In genomic region chr3:83904176-83904958, GRCm38 (mm10) we compare ENCODE assay signal across 16 mouse cellular contexts.
DNase-seq lines count a peak whose midpoint lies in the region; ATAC-seq and TF ChIP-seq lines count a peak whose summit lies in the region.
"Had no signal": no experiment of that assay in that cellular context is flagged by ENCODE, and none has a peak within 500 bp of the region (broad histone marks: within the 10 kb centered on the region; RNA-seq: fewer than 3 reads in every experiment).

No protein-coding gene starts in this region.

- 47% methylated on average over 14 of the region's 14 CpGs for WGBS in heart, embryonic 12.5 days
- WGBS in kidney, embryonic 15.5 days: 73% methylated on average over 14 of the region's 14 CpGs

- intact Hi-C loops in heart, postnatal 25 days (cut with DNase I): no loop called here

- peak; percentile 73 for ATAC-seq in heart, embryonic 12.5 days (ENCODE audit: insufficient number of reproducible peaks, low FRiP score)
- ATAC-seq in kidney, embryonic 15.5 days (replicated peaks; ENCODE audit: low FRiP score): 0 out of 2 replicates have a peak, but pooled peaks have one; percentile 50
- ATAC-seq: Patski had no signal

- no peak for TF ChIP-seq POLR2A in brain, embryonic 14.5 days (IDR thresholded peaks at IDR 0.05; ENCODE audit: borderline replicate concordance, extremely low read depth, insufficient read depth, insufficient read length, poor library complexity, severe bottlenecking)

- H3K27ac ChIP-seq in heart, embryonic 12.5 days (ENCODE audit: poor library complexity, severe bottlenecking): peak overlapping the region; percentile 49; the same call in 1 of the 2 replicates
- no peak overlapping the region for H3K27ac ChIP-seq in kidney, embryonic 15.5 days
- H3K27ac ChIP-seq: hindbrain, embryonic 12.5 days had no signal

- peaks cover 26% of the 10 kb centered on the region for H3K4me1 ChIP-seq in heart, embryonic 12.5 days (replicated peaks)
- H3K4me1 ChIP-seq in kidney, embryonic 15.5 days: 0 out of 2 replicates have a peak, but pooled peaks cover 8% of the 10 kb centered on the region
- H3K4me1 ChIP-seq: hindbrain, embryonic 12.5 days had no signal

- TF ChIP-seq CTCF in brain, embryonic 14.5 days (IDR thresholded peaks at IDR 0.05; ENCODE audit: borderline replicate concordance, extremely low read depth, insufficient read depth, insufficient read length): no peak

- H3K27me3 ChIP-seq in heart, embryonic 12.5 days (replicated peaks): no peaks in the 10 kb centered on the region
- H3K27me3 ChIP-seq in kidney, embryonic 15.5 days: no peaks in the 10 kb centered on the region
- H3K27me3 ChIP-seq: hindbrain, embryonic 12.5 days; megakaryocyte, embryonic 14.5 days; Patski had no signal

- no peak overlapping the region for H3K9ac ChIP-seq in heart, embryonic 12.5 days
- no peak overlapping the region for H3K9ac ChIP-seq in kidney, embryonic 15.5 days
- H3K9ac ChIP-seq: hindbrain, embryonic 12.5 days had no signal

- no peaks in the 10 kb centered on the region for H3K9me3 ChIP-seq in heart, embryonic 12.5 days (replicated peaks)
- no peaks in the 10 kb centered on the region for H3K9me3 ChIP-seq in kidney, embryonic 15.5 days (replicated peaks)
- H3K9me3 ChIP-seq: hindbrain, embryonic 12.5 days; megakaryocyte, embryonic 14.5 days had no signal

- no peak for DNase-seq in heart, postnatal 25 days (ENCODE audit: low spot score)
- DNase-seq in kidney, postnatal 10 days: no peak
- peak; percentile 28 for DNase-seq in R1 (ENCODE audit: low read depth, low spot score)
- peak; percentile 54 for DNase-seq in brain, embryonic 14.5 days (ENCODE audit: low read depth)
- no peak for DNase-seq in B cell, adult 2 months
- no peak for DNase-seq in urinary bladder, postnatal 10 days (ENCODE audit: low spot score)
- DNase-seq: cerebellum, adult 8-10 months; kidney, adult 2 months; lung, adult 2 months; right cerebral cortex, postnatal 4 days; thymus, postnatal 4 days had no signal

- H3K4me3 ChIP-seq in heart, embryonic 12.5 days: no peak overlapping the region
- no peak overlapping the region for H3K4me3 ChIP-seq in kidney, embryonic 15.5 days (replicated peaks)
- H3K4me3 ChIP-seq: hindbrain, embryonic 12.5 days; megakaryocyte, embryonic 14.5 days had no signal

- H3K4me2 ChIP-seq in heart, embryonic 12.5 days: no peak overlapping the region
- H3K4me2 ChIP-seq in kidney, embryonic 15.5 days: no peak overlapping the region
- H3K4me2 ChIP-seq: hindbrain, embryonic 12.5 days had no signal

- peaks cover 54% of the 10 kb centered on the region for H3K36me3 ChIP-seq in heart, embryonic 12.5 days
- H3K36me3 ChIP-seq in kidney, embryonic 15.5 days: peaks cover 83% of the 10 kb centered on the region

Comparison
In these comparisons a context has a peak if more than half of its experiments do, and no peak if none do; other contexts are left out.
1. DNase-seq: peak in R1 (single experiment) and brain, embryonic 14.5 days (single experiment); none in heart, postnatal 25 days (single experiment), kidney, postnatal 10 days (single experiment), B cell, adult 2 months (0 of 2) and urinary bladder, postnatal 10 days (single experiment).